Comparison of ENCODE assay signal across 10 mouse cellular contexts in the genomic region with DNA sequence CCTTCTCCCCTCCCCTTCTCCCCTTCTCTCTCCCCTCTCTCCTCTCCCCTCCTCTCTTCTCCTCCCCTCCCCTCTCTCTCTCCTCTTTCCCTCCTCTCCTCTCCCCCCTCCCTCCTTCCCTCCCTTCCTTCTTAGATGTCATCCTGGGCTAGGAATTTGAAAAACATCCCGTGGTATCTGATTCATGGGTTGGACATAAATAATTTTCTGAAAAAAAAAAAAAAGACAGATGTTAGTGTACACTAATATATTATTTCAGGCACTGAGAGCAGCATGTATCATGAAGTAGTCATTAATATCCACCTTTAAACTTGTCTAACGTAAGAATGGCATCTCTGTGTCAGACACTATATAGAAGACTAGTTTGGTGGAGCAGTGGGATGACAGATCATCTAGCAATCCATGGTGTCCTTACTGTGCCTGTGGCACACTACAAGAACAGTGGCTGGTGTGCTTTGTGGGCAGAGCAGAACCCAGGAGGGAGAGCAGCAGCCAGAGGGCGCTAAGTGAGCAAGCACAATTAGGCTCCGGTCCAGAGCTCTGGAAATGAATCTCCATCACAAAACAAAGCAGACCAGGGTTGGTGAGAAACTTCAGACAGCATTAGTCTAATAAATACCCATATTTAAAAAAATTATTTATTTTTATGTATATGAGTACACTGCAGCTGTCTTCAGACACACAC. TPM values are rescaled to one million over a fixed set of nuclear protein-coding genes. Genes with fewer than 3 reads are reported as not detected.
DNase-seq lines count a peak whose midpoint lies in the region; ATAC-seq and TF ChIP-seq lines count a peak whose summit lies in the region.
"Had no signal": no experiment of that assay in that cellular context is flagged by ENCODE, and none has a peak within 500 bp of the region (broad histone marks: within the 10 kb centered on the region; RNA-seq: fewer than 3 reads in every experiment).

No protein-coding gene starts in this region.

- DNase-seq in cerebellum, postnatal 14 days: peak; percentile 27 to 53
- no peak for DNase-seq in cerebellum, adult 9-10 months
- peak; percentile 20 for DNase-seq in layer of hippocampus, adult 11-12 months (ENCODE audit: low spot score)
- no peak for DNase-seq in layer of hippocampus, adult 9-10 months (ENCODE audit: low spot score)
- peak; percentile 30 for DNase-seq in 416B (ENCODE audit: low read depth)
- peak; percentile 50 for DNase-seq in brain, embryonic 14.5 days (ENCODE audit: low read depth)
- no peak for DNase-seq in cerebellum, adult 2 months
- DNase-seq: right cerebral cortex, postnatal 25 days had no signal

- TF ChIP-seq CTCF in brain, embryonic 14.5 days (IDR thresholded peaks at IDR 0.05; ENCODE audit: borderline replicate concordance, extremely low read depth, insufficient read depth, insufficient read length): peak; percentile 39; the same call in 1 of the 2 replicates
- no peak; the same call in 1 of the 2 replicates for TF ChIP-seq CTCF in cerebellum, adult 2 months (IDR thresholded peaks at IDR 0.05; ENCODE audit: borderline replicate concordance, insufficient read depth, low read depth, low read length)

- no peaks in the 10 kb centered on the region for H3K27me3 ChIP-seq in cerebellum, adult 2 months (ENCODE audit: control insufficient read depth, insufficient read depth, low read length)
- H3K27me3 ChIP-seq: limb, embryonic 15.5 days had no signal

- H3K4me1 ChIP-seq in cerebellum, adult 2 months (ENCODE audit: control insufficient read depth, insufficient read depth, low read length): no peaks in the 10 kb centered on the region
- H3K4me1 ChIP-seq: limb, embryonic 15.5 days had no signal

- no peak overlapping the region for H3K4me3 ChIP-seq in cerebellum, adult 2 months (replicated peaks; ENCODE audit: insufficient read depth, low read depth, low read length)
- H3K4me3 ChIP-seq: limb, embryonic 15.5 days had no signal

- H3K27ac ChIP-seq in cerebellum, adult 2 months (ENCODE audit: insufficient read depth, low read length): no peak overlapping the region
- H3K27ac ChIP-seq: limb, embryonic 15.5 days had no signal

- ATAC-seq in granulocyte monocyte progenitor cell, adult 5-6 weeks (replicated peaks; ENCODE audit: poor library complexity, severe bottlenecking): no peak

- no peak for TF ChIP-seq POLR2A in brain, embryonic 14.5 days (IDR thresholded peaks at IDR 0.05; ENCODE audit: borderline replicate concordance, extremely low read depth, insufficient read depth, insufficient read length, poor library complexity, severe bottlenecking)
- no peak for TF ChIP-seq POLR2A in cerebellum, adult 2 months (IDR thresholded peaks at IDR 0.05; ENCODE audit: borderline replicate concordance, insufficient read depth, low read length)

- WGBS in cerebellum, adult 2 months: 54% methylated on average over 4 of the region's 4 CpGs

RNA-seq across cellular contexts. Expression of gene Slc17a5, which starts 13.3 kb away (rescaled TPM):
- 9.3 and 11.5 TPM in 2 replicates for polyA plus RNA-seq in brain, embryonic 14.5 days (2012; rRNA removed)
- 5.5 and 11.3 TPM in 2 replicates for total RNA-seq in granulocyte monocyte progenitor cell, adult 5-6 weeks (2014; fragmentation: Nextera tagmentation)
- 8.9 and 11.5 TPM in 2 replicates for total RNA-seq in granulocyte monocyte progenitor cell, adult 5-6 weeks (2017)
- polyA plus RNA-seq in cerebellum, adult 2 months (2012; rRNA removed): 13.7 and 14.0 TPM in 2 replicates

RNA-seq across cellular contexts. Expression of gene Cd109, which starts 14.2 kb away (rescaled TPM):
- 1.3 and 2.0 TPM in 2 replicates for polyA plus RNA-seq in brain, embryonic 14.5 days (2012; rRNA removed)
- not detected in 2 replicates for total RNA-seq in granulocyte monocyte progenitor cell, adult 5-6 weeks (2014; fragmentation: Nextera tagmentation)
- total RNA-seq in granulocyte monocyte progenitor cell, adult 5-6 weeks (2017): not detected in 2 replicates
- 0.20 and 0.33 TPM in 2 replicates for polyA plus RNA-seq in cerebellum, adult 2 months (2012; rRNA removed)

Comparison
In these comparisons a context has a peak if more than half of its experiments do, and no peak if none do; other contexts are left out.
1. DNase-seq: peak in cerebellum, postnatal 14 days (2 of 2), layer of hippocampus, adult 11-12 months (single experiment), 416B (single experiment) and brain, embryonic 14.5 days (single experiment); none in cerebellum, adult 9-10 months (single experiment), layer of hippocampus, adult 9-10 months (single experiment) and cerebellum, adult 2 months (0 of 2).